Mouse (Mus musculus) midbrain, embryonic 11.5 days (tissue): Measurements from ENCODE around the gene Lin9. TPM values are rescaled to one million over a fixed set of nuclear protein-coding genes. Genes with fewer than 3 reads are reported as not detected.
"Not testable (repeated sequence)": the region's sequence is repeated elsewhere in the genome, so short reads cannot be mapped to it uniquely, and the experiment has no call there.

Experiments
- ATAC-seq: fragments of 200-750 bp; cut with Nextera tagmentation; 2 replicates; pipeline ENCODE4 v1.8.0; 2017; ENCODE audit warnings: moderate TSS enrichment, moderate library complexity; ENCODE audit not compliant: low FRiP score
- DNase-seq: peaks from one replicate; pipeline ENCODE4 v3.0.0; 2015; ENCODE audit warnings: low spot score; ENCODE audit errors: missing footprints
- H3K27ac ChIP-seq: fragments of 300-500 bp; sonication (generic); 2 replicates; pipeline ENCODE4 v1.5.1; 2014; ENCODE audit warnings: low read depth, low read length
- H3K27me3 ChIP-seq: fragments of 300-500 bp; sonication (generic); 2 replicates; pipeline ENCODE4 v1.6.1; 2014; ENCODE audit warnings: mild to moderate bottlenecking, low read length, moderate library complexity, mixed read lengths; ENCODE audit not compliant: control insufficient read depth, insufficient read depth
- H3K36me3 ChIP-seq: fragments of 300-500 bp; sonication (generic); 2 replicates; pipeline ENCODE4 v1.6.1; 2014; ENCODE audit warnings: mild to moderate bottlenecking, low read length, moderate library complexity, mixed read lengths; ENCODE audit not compliant: control insufficient read depth, insufficient read depth
- H3K4me1 ChIP-seq: fragments of 300-500 bp; sonication (generic); 2 replicates; pipeline ENCODE4 v1.6.1; 2014; ENCODE audit warnings: low read length; ENCODE audit not compliant: control insufficient read depth, insufficient read depth
- H3K4me2 ChIP-seq: fragments of 300-500 bp; sonication (generic); 2 replicates; pipeline ENCODE4 v1.6.1; 2014; ENCODE audit warnings: mild to moderate bottlenecking, moderate library complexity
- H3K4me3 ChIP-seq: fragments of 300-500 bp; sonication (generic); 2 replicates; pipeline ENCODE4 v1.5.1; 2014; ENCODE audit warnings: low read depth, low read length
- H3K9ac ChIP-seq: fragments of 300-500 bp; sonication (generic); 2 replicates; pipeline ENCODE4 v1.6.1; 2014; ENCODE audit warnings: low read length
- H3K9me3 ChIP-seq: fragments of 300-500 bp; sonication (generic); 2 replicates; pipeline ENCODE4 v1.6.1; 2016; ENCODE audit warnings: low read length; ENCODE audit not compliant: control insufficient read depth
- WGBS: fragments of 180-500 bp; shearing (Covaris S2); extraction: QIAGEN DNeasy Blood & Tissue Kit; methylation state at CpG from one replicate; pipeline ENCODE4 v1.1.7; 2014; 5-methylcytosine and 5-hydroxymethylcytosine counted together
- polyA plus RNA-seq: library from polyadenylated mRNA; unstranded; fragments of >200 nt; fragmentation: Nextera tagmentation; extraction: Ambion mirVana; gene quantifications from 2 replicates; pipeline ENCODE4 v1.2.1, GENCODE M21; 2014

Lin9 gene
- polyA plus RNA-seq, 1 experiment from 2014 or later = 26.2 TPM

- H3K27ac ChIP-seq = no peak overlapping the region
- H3K27me3 ChIP-seq = no peaks in the 10 kb centered on the region
- ATAC-seq = no peak
- H3K4me3 ChIP-seq = no peak overlapping the region
- no peaks in the 10 kb centered on the region for H3K4me1 ChIP-seq
- no peak overlapping the region for H3K9ac ChIP-seq
- DNase-seq = no peak
- H3K9me3 ChIP-seq = no peaks in the 10 kb centered on the region
- H3K36me3 ChIP-seq = no peaks in the 10 kb centered on the region
- no peak overlapping the region for H3K4me2 ChIP-seq
- 93% methylated on average over 4 of the region's 4 CpGs for WGBS
Observed at GRCm38 (mm10) chr1:180622389-180622788, 18.6 kb upstream of the Lin9 start.

- ATAC-seq = no peak
- Histone ChIP-seq H3K9ac (no peak overlapping the region), H3K27ac (no peak overlapping the region), H3K4me2 (no peak overlapping the region), H3K36me3 (no peaks in the 10 kb centered on the region), H3K4me3 (no peak overlapping the region), H3K9me3 (no peaks in the 10 kb centered on the region), H3K27me3 (no peaks in the 10 kb centered on the region), H3K4me1 (no peaks in the 10 kb centered on the region)
- 92% methylated on average over 2 of the region's 2 CpGs for WGBS
- no peak for DNase-seq
Observed at GRCm38 (mm10) chr1:180623911-180624310, 17.0 kb upstream of the Lin9 start.

GRCm38 (mm10) chr1:180626141-180626540 is 14.8 kb upstream of the Lin9 start:
- ATAC-seq (no peak), DNase-seq (no peak)
- 84% methylated on average over 2 of the region's 2 CpGs for WGBS
- no peaks in the 10 kb centered on the region for H3K9me3 ChIP-seq
- H3K4me2 ChIP-seq = no peak overlapping the region
- H3K4me1 ChIP-seq = no peaks in the 10 kb centered on the region
- no peak overlapping the region for H3K9ac ChIP-seq
- H3K36me3 ChIP-seq = no peaks in the 10 kb centered on the region
- H3K4me3 ChIP-seq = no peak overlapping the region
- no peak overlapping the region for H3K27ac ChIP-seq
- no peaks in the 10 kb centered on the region for H3K27me3 ChIP-seq

GRCm38 (mm10) chr1:180637796-180638195 is 3.2 kb upstream of the Lin9 start:
- ATAC-seq, DNase-seq, H3K27me3 ChIP-seq, H3K36me3 ChIP-seq, H3K27ac ChIP-seq, H3K9me3 ChIP-seq, H3K4me3 ChIP-seq, H3K9ac ChIP-seq, H3K4me2 ChIP-seq: not testable (repeated sequence)
- WGBS = 90% methylated on average over 2 of the region's 2 CpGs
- H3K4me1 ChIP-seq = peaks cover 18% of the 10 kb centered on the region

GRCm38 (mm10) chr1:180639416-180640401 is 1.2 kb upstream of the Lin9 start:
- Histone ChIP-seq H3K27me3 (no peaks in the 10 kb centered on the region), H3K36me3 (no peaks in the 10 kb centered on the region), H3K9me3 (no peaks in the 10 kb centered on the region), H3K4me3 (peak overlapping the region; percentile 79), H3K4me2 (peak overlapping the region; percentile 83), H3K4me1 (peaks cover 18% of the 10 kb centered on the region), H3K27ac (0 out of 2 replicates have a peak overlapping the region, but pooled peaks have one; percentile 92), H3K9ac (peak overlapping the region; percentile 99)
- DNase-seq (peak; percentile 86), ATAC-seq (no peak)
- WGBS = 43% methylated on average over 10 of the region's 10 CpGs

- Histone ChIP-seq H3K27me3 (no peaks in the 10 kb centered on the region), H3K36me3 (no peaks in the 10 kb centered on the region), H3K4me2 (peak overlapping the region; percentile 83), H3K27ac (peak overlapping the region; percentile 92), H3K9me3 (no peaks in the 10 kb centered on the region), H3K9ac (peak overlapping the region; percentile 99), H3K4me3 (peak overlapping the region; percentile 79), H3K4me1 (peaks cover 18% of the 10 kb centered on the region)
- ATAC-seq (no peak; the same call in 1 of the 2 replicates), DNase-seq (peak; percentile 97)
- under 1% methylated on average over 49 of the region's 61 CpGs for WGBS
Observed at GRCm38 (mm10) chr1:180640605-180641125, 285 bp upstream of the Lin9 start.

GRCm38 (mm10) chr1:180641518-180642227 is 723 bp downstream of the Lin9 start:
- Histone ChIP-seq H3K4me3 (peak overlapping the region; percentile 79), H3K9ac (peak overlapping the region; percentile 99), H3K4me1 (peaks cover 18% of the 10 kb centered on the region), H3K9me3 (no peaks in the 10 kb centered on the region), H3K36me3 (no peaks in the 10 kb centered on the region), H3K27me3 (no peaks in the 10 kb centered on the region), H3K4me2 (peak overlapping the region; percentile 83), H3K27ac (peak overlapping the region; percentile 92)
- DNase-seq (peak; percentile 90), ATAC-seq (peak; percentile 62)
- WGBS = 4% methylated on average over 50 of the region's 50 CpGs

- no peak for DNase-seq
- ATAC-seq = no peak
- H3K9ac ChIP-seq = peak overlapping the region; percentile 99; the same call in 1 of the 2 replicates
- no peaks in the 10 kb centered on the region for H3K36me3 ChIP-seq
- H3K4me1 ChIP-seq = peaks cover 18% of the 10 kb centered on the region
- H3K27me3 ChIP-seq = no peaks in the 10 kb centered on the region
- H3K27ac ChIP-seq = no peak overlapping the region
- WGBS = 84% methylated on average over 8 of the region's 8 CpGs
- peak overlapping the region; percentile 79 for H3K4me3 ChIP-seq
- no peaks in the 10 kb centered on the region for H3K9me3 ChIP-seq
- H3K4me2 ChIP-seq = peak overlapping the region; percentile 83
Observed at GRCm38 (mm10) chr1:180642228-180642564, 1.2 kb downstream of the Lin9 start.

GRCm38 (mm10) chr1:180691284-180691683 is 50.3 kb downstream of the Lin9 start:
- WGBS = 91% methylated on average over 7 of the region's 7 CpGs
- DNase-seq (no peak), ATAC-seq (no peak)
- Histone ChIP-seq H3K9me3 (no peaks in the 10 kb centered on the region), H3K27me3 (peaks cover 8% of the 10 kb centered on the region), H3K36me3 (peaks cover 12% of the 10 kb centered on the region), H3K4me2 (no peak overlapping the region), H3K4me1 (no peaks in the 10 kb centered on the region), H3K4me3 (no peak overlapping the region), H3K27ac (no peak overlapping the region), H3K9ac (no peak overlapping the region)
